Mouse (Mus musculus): Measurements from ENCODE around the gene 1700015F17Rik. TPM values are rescaled to one million over a fixed set of nuclear protein-coding genes. Genes with fewer than 3 reads are reported as not detected.

The 1700015F17Rik gene
- polyA plus RNA-seq, 1 experiment = 296 TPM

GRCm38 (mm10) chr5:5392786-5393185 is 86.2 kb downstream of the 1700015F17Rik start:
- Histone ChIP-seq H3K36me3 (ENCODE audit: control insufficient read depth, insufficient read depth, low read length) (no peaks in the 10 kb centered on the region), H3K27me3 (ENCODE audit: control insufficient read depth, insufficient read depth, low read length) (no peaks in the 10 kb centered on the region), H3K4me1 (ENCODE audit: control insufficient read depth, insufficient read depth, low read length) (no peaks in the 10 kb centered on the region), H3K27ac (ENCODE audit: control insufficient read depth, insufficient read depth, low read depth, low read length) (no peak overlapping the region), H3K4me3 (ENCODE audit: control insufficient read depth, low read depth, low read length) (no peak overlapping the region)
- no peak for TF ChIP-seq CTCF (IDR thresholded peaks at IDR 0.05; ENCODE audit: control insufficient read depth, insufficient read depth, insufficient replicate concordance, low read depth, low read length)
- no peak for TF ChIP-seq POLR2A (IDR thresholded peaks at IDR 0.05; ENCODE audit: control insufficient read depth, low read depth, low read length)

Other genes starting within 250 kb of the 1700015F17Rik start
- gene Cdk14, start 58.8 kb downstream of the 1700015F17Rik start, polyA plus RNA-seq (2012; rRNA removed) = 3.0 and 3.1 TPM in 2 replicates
- gene Cldn12, start 35.8 kb upstream of the 1700015F17Rik start, polyA plus RNA-seq (2012; rRNA removed) = 4.2 and 7.7 TPM in 2 replicates
- gene Gtpbp10, start 80.4 kb upstream of the 1700015F17Rik start, polyA plus RNA-seq (2012; rRNA removed) = 2.6 and 3.0 TPM in 2 replicates
- gene Gm8773, start 94.7 kb upstream of the 1700015F17Rik start, polyA plus RNA-seq (2012; rRNA removed) = 0.34 and 0.38 TPM in 2 replicates
- gene Cfap69, start 185.1 kb upstream of the 1700015F17Rik start, polyA plus RNA-seq (2012; rRNA removed) = 163 and 169 TPM in 2 replicates
- 4.4 and 6.2 TPM in 2 replicates for gene Steap2, start 215.4 kb upstream of the 1700015F17Rik start, polyA plus RNA-seq (2012; rRNA removed)

Data from testis, adult 2 months (tissue).